Mouse (Mus musculus) brain, adult 10 weeks (tissue): ENCODE measurements around the gene Frmd8. TPM values are rescaled to one million over a fixed set of nuclear protein-coding genes. Genes with fewer than 3 reads are reported as not detected.

ENCODE experiments used
- polyA plus RNA-seq: library from polyadenylated mRNA; stranded (reverse); fragments of 350-450 nt; fragmentation: Illumina TruSeq; extraction: RNeasy Lipid Tissue Mini Kit (QIAGEN cat#74804); gene quantifications from one replicate; pipeline ENCODE4 v1.2.3, GENCODE M21; 2015; ENCODE audit warnings: low read depth, low replicate concordance

The Frmd8 gene
- 14.4 TPM for polyA plus RNA-seq

GRCm38 (mm10) chr19:5874969-5875480 lies at the start of gene Frmd8:
Frmd8 (minus strand) TSS chr19:5875274.

GRCm38 (mm10) chr19:5924713-5925093 lies 49.6 kb upstream of the Frmd8 start, which contains the start of gene Cdc42ep2:
Cdc42ep2 (minus strand) TSS chr19:5924816.

GRCm38 (mm10) chr19:5913007-5913719 lies 38.1 kb upstream of the Frmd8 start, which contains the start of gene Dpf2:
Dpf2 (minus strand) TSS chr19:5913010.

GRCm38 (mm10) chr19:5894002-5894678 lies 19.1 kb upstream of the Frmd8 start, which contains the start of gene Tigd3:
Tigd3 (minus strand) TSS chr19:5894149.

GRCm38 (mm10) chr19:5877618-5878361 lies 2.7 kb upstream of the Frmd8 start, which contains the start of gene Slc25a45:
Slc25a45 (plus strand) TSS chr19:5877808.

Other genes with a start within 250 kb of the Frmd8 start
- gene Rela, start 237.8 kb downstream of the Frmd8 start, polyA plus RNA-seq, result 14.1 TPM
- 8.9 TPM for gene Sipa1, start 211.6 kb downstream of the Frmd8 start, polyA plus RNA-seq
- 16.2 TPM for gene Map3k11, start 186.5 kb downstream of the Frmd8 start, polyA plus RNA-seq
- gene Pcnx3, start 186.4 kb downstream of the Frmd8 start, polyA plus RNA-seq, result 32.6 TPM
- 0.64 TPM for gene Kcnk7, start 170.9 kb downstream of the Frmd8 start, polyA plus RNA-seq
- gene Ehbp1l1, start 149.0 kb downstream of the Frmd8 start, polyA plus RNA-seq, result 11.2 TPM
- gene Fam89b, start 145.6 kb downstream of the Frmd8 start, polyA plus RNA-seq, result 30.2 TPM
- gene Ltbp3, start 134.4 kb downstream of the Frmd8 start, polyA plus RNA-seq, result 27.2 TPM
- gene Scyl1, start 103.9 kb downstream of the Frmd8 start, polyA plus RNA-seq, result 68.8 TPM
- gene Slc25a45, start 2.5 kb upstream of the Frmd8 start, polyA plus RNA-seq, result 5.1 TPM
- 3.6 TPM for gene Tigd3, start 18.9 kb upstream of the Frmd8 start, polyA plus RNA-seq
- gene Dpf2, start 37.7 kb upstream of the Frmd8 start, polyA plus RNA-seq, result 58.0 TPM
- gene Cdc42ep2, start 49.5 kb upstream of the Frmd8 start, polyA plus RNA-seq, result 9.0 TPM
- gene Pola2, start 88.9 kb upstream of the Frmd8 start, polyA plus RNA-seq, result 7.5 TPM
- not detected for gene Slc22a20, start 110.9 kb upstream of the Frmd8 start, polyA plus RNA-seq
- 17.9 TPM for gene Capn1, start 140.6 kb upstream of the Frmd8 start, polyA plus RNA-seq
- gene Syvn1, start 171.3 kb upstream of the Frmd8 start, polyA plus RNA-seq, result 33.6 TPM
- 61.3 TPM for gene Mrpl49, start 182.5 kb upstream of the Frmd8 start, polyA plus RNA-seq
- gene Fau, start 182.6 kb upstream of the Frmd8 start, polyA plus RNA-seq, result 1,093 TPM
- gene Znhit2, start 185.9 kb upstream of the Frmd8 start, polyA plus RNA-seq, result 30.1 TPM
- gene Tm7sf2, start 193.1 kb upstream of the Frmd8 start, polyA plus RNA-seq, result 37.3 TPM
- gene Vps51, start 202.0 kb upstream of the Frmd8 start, polyA plus RNA-seq, result 58.5 TPM
- gene Tmem262, start 204.8 kb upstream of the Frmd8 start, polyA plus RNA-seq, result not detected
- gene Gm28374, start 207.0 kb upstream of the Frmd8 start, polyA plus RNA-seq, result not detected
- 47.7 TPM for gene Zfpl1, start 209.7 kb upstream of the Frmd8 start, polyA plus RNA-seq
- 0.42 TPM for gene Cdca5, start 209.7 kb upstream of the Frmd8 start, polyA plus RNA-seq
- gene AC131692.1, start 219.1 kb upstream of the Frmd8 start, polyA plus RNA-seq, result not detected
- not detected for gene Naaladl1, start 230.5 kb upstream of the Frmd8 start, polyA plus RNA-seq
- 16.8 TPM for gene Sac3d1, start 243.4 kb upstream of the Frmd8 start, polyA plus RNA-seq